Mouse (Mus musculus): ENCODE results near the gene Pithd1. TPM values are rescaled to one million over a fixed set of nuclear protein-coding genes. Genes with fewer than 3 reads are reported as not detected.
A peak's percentile ranks its signal among the peaks of the same experiment; 100 is the strongest.
"Not testable (repeated sequence)": the region's sequence is repeated elsewhere in the genome, so short reads cannot be mapped to it uniquely, and the experiment has no call there.

Pithd1 gene
- total RNA-seq, 2 experiments from 2014 or later: 84.3 to 89.7 TPM

- no peak for DNase-seq (ENCODE audit: extremely low spot score in 1 of 2, low spot score in 1 of 2)
Observed at GRCm38 (mm10) chr4:135993941-135994340, 6.9 kb upstream of the Pithd1 start.

GRCm38 (mm10) chr4:135987714-135988113, 650 bp upstream of the Pithd1 start:
- DNase-seq (ENCODE audit: extremely low spot score in 1 of 2, low spot score in 1 of 2): no peak

GRCm38 (mm10) chr4:135986301-135986942, 642 bp downstream of the Pithd1 start:
- DNase-seq (ENCODE audit: extremely low spot score in 1 of 2, low spot score in 1 of 2): no peak

- DNase-seq (ENCODE audit: extremely low spot score in 1 of 2, low spot score in 1 of 2): no peak
Observed at GRCm38 (mm10) chr4:135985769-135986168, 1.3 kb downstream of the Pithd1 start.

- DNase-seq (ENCODE audit: extremely low spot score in 1 of 2, low spot score in 1 of 2): no peak
Observed at GRCm38 (mm10) chr4:135985193-135985592, 1.9 kb downstream of the Pithd1 start.

- no peak for DNase-seq (ENCODE audit: extremely low spot score in 1 of 2, low spot score in 1 of 2)
Observed at GRCm38 (mm10) chr4:135984556-135984955, 2.5 kb downstream of the Pithd1 start.

- peak in 1 of 2 experiments; percentile 60 for DNase-seq (ENCODE audit: extremely low spot score in 1 of 2, low spot score in 1 of 2)
Observed at GRCm38 (mm10) chr4:135981524-135982063, 5.5 kb downstream of the Pithd1 start.

GRCm38 (mm10) chr4:135980223-135980622, 6.8 kb downstream of the Pithd1 start:
- not testable (repeated sequence) for DNase-seq (ENCODE audit: extremely low spot score in 1 of 2, low spot score in 1 of 2)

- DNase-seq (ENCODE audit: extremely low spot score in 1 of 2, low spot score in 1 of 2): no peak
Observed at GRCm38 (mm10) chr4:135976146-135976545, 10.9 kb downstream of the Pithd1 start.

GRCm38 (mm10) chr4:135972911-135973811, 13.9 kb downstream of the Pithd1 start:
- no peak for DNase-seq (ENCODE audit: extremely low spot score in 1 of 2, low spot score in 1 of 2)

- DNase-seq (ENCODE audit: extremely low spot score in 1 of 2, low spot score in 1 of 2): peak; percentile 76 to 82
Observed at GRCm38 (mm10) chr4:135972556-135972906, 14.5 kb downstream of the Pithd1 start, which contains the start of gene Lypla2. Gene Lypla2 (minus strand): TSS chr4:135972626.

- no peak for DNase-seq (ENCODE audit: extremely low spot score in 1 of 2, low spot score in 1 of 2)
Observed at GRCm38 (mm10) chr4:135971805-135972555, 15.1 kb downstream of the Pithd1 start.

GRCm38 (mm10) chr4:135970585-135970984, 16.5 kb downstream of the Pithd1 start:
- no peak for DNase-seq (ENCODE audit: extremely low spot score in 1 of 2, low spot score in 1 of 2)

GRCm38 (mm10) chr4:135969070-135969750, 17.9 kb downstream of the Pithd1 start:
- DNase-seq (ENCODE audit: extremely low spot score in 1 of 2, low spot score in 1 of 2): no peak

GRCm38 (mm10) chr4:135968271-135968869, 18.7 kb downstream of the Pithd1 start:
- DNase-seq (ENCODE audit: extremely low spot score in 1 of 2, low spot score in 1 of 2): no peak

- DNase-seq (ENCODE audit: extremely low spot score in 1 of 2, low spot score in 1 of 2): no peak
Observed at GRCm38 (mm10) chr4:135967086-135967760, 19.8 kb downstream of the Pithd1 start.

- no peak for DNase-seq (ENCODE audit: extremely low spot score in 1 of 2, low spot score in 1 of 2)
Observed at GRCm38 (mm10) chr4:135966283-135966682, 20.8 kb downstream of the Pithd1 start.

- no peak for DNase-seq (ENCODE audit: extremely low spot score in 1 of 2, low spot score in 1 of 2)
Observed at GRCm38 (mm10) chr4:135965113-135965512, 22.0 kb downstream of the Pithd1 start.

GRCm38 (mm10) chr4:135964426-135964825, 22.6 kb downstream of the Pithd1 start:
- peak in 1 of 2 experiments; percentile 40 for DNase-seq (ENCODE audit: extremely low spot score in 1 of 2, low spot score in 1 of 2)

All from layer of hippocampus, postnatal 25 days (tissue).